Mouse (Mus musculus): Measurements from ENCODE around the gene Dmp1.

- TF ChIP-seq CTCF (IDR thresholded peaks at IDR 0.05; ENCODE audit: control insufficient read depth, insufficient read depth, low read length): no peak
- TF ChIP-seq POLR2A (IDR thresholded peaks at IDR 0.05; ENCODE audit: borderline replicate concordance, control insufficient read depth, low read depth, low read length): no peak
These were observed 34.3 kb downstream of the Dmp1 start for GRCm38 (mm10) chr5:104236741-104237140.
